Mouse (Mus musculus) limb, embryonic 12.5 days (tissue): ENCODE data around the gene Hsd17b2. TPM values are rescaled to one million over a fixed set of nuclear protein-coding genes. Genes with fewer than 3 reads are reported as not detected.

Source experiments
- ATAC-seq: fragments of 200-750 bp; cut with Nextera tagmentation; 2 replicates; pipeline ENCODE4 v1.8.0; 2017; ENCODE audit warnings: low read depth, moderate TSS enrichment; ENCODE audit not compliant: insufficient number of reproducible peaks, insufficient read depth, low FRiP score, low TSS enrichment
- H3K27ac ChIP-seq: fragments of 300-500 bp; sonication (generic); 2 replicates; pipeline ENCODE4 v1.5.1; 2016; ENCODE audit warnings: mild to moderate bottlenecking, moderate library complexity
- H3K27me3 ChIP-seq: fragments of 300-500 bp; sonication (generic); 2 replicates; pipeline ENCODE4 v1.6.1; 2016; ENCODE audit warnings: mild to moderate bottlenecking, moderate library complexity
- H3K36me3 ChIP-seq: fragments of 300-500 bp; sonication (generic); 2 replicates; pipeline ENCODE4 v1.6.1; 2016; ENCODE audit warnings: mild to moderate bottlenecking, moderate library complexity
- H3K4me1 ChIP-seq: fragments of 300-500 bp; sonication (generic); replicated peaks from 2 replicates; pipeline ENCODE4 v1.6.1; 2016
- H3K4me2 ChIP-seq: fragments of 300-500 bp; sonication (generic); 2 replicates; pipeline ENCODE4 v1.6.1; 2016; ENCODE audit warnings: mild to moderate bottlenecking, moderate library complexity
- H3K4me3 ChIP-seq: fragments of 300-500 bp; sonication (generic); replicated peaks from 2 replicates; pipeline ENCODE4 v1.5.1; 2016; ENCODE audit warnings: mild to moderate bottlenecking
- H3K9ac ChIP-seq: fragments of 300-500 bp; sonication (generic); replicated peaks from 2 replicates; pipeline ENCODE4 v1.6.1; 2016; ENCODE audit warnings: mild to moderate bottlenecking, moderate library complexity
- H3K9me3 ChIP-seq: fragments of 300-500 bp; sonication (generic); 2 replicates; pipeline ENCODE4 v1.6.1; 2016; ENCODE audit warnings: mild to moderate bottlenecking, moderate library complexity
- WGBS: fragments of 180-500 bp; shearing (Covaris S2); methylation state at CpG from one replicate; pipeline ENCODE4 v1.1.7; 2016; 5-methylcytosine and 5-hydroxymethylcytosine counted together
- polyA plus RNA-seq: library from polyadenylated mRNA; unstranded; fragments of >200 nt; fragmentation: Nextera tagmentation; extraction: Ambion mirVana; gene quantifications from 2 replicates; pipeline ENCODE4 v1.2.1, GENCODE M21; 2016

The Hsd17b2 gene
- polyA plus RNA-seq, 1 experiment from 2014 or later = not detected

GRCm38 (mm10) chr8:117772126-117772525, 70.4 kb downstream of the Hsd17b2 start:
- Histone ChIP-seq H3K4me1 (no peaks in the 10 kb centered on the region), H3K27me3 (no peaks in the 10 kb centered on the region; the same call in none of the 2 replicates), H3K9me3 (no peaks in the 10 kb centered on the region), H3K4me2 (no peak overlapping the region), H3K36me3 (no peaks in the 10 kb centered on the region), H3K4me3 (no peak overlapping the region), H3K9ac (no peak overlapping the region), H3K27ac (no peak overlapping the region)
- ATAC-seq = no peak
- WGBS = 59% methylated on average over 2 of the region's 2 CpGs

DNA sequence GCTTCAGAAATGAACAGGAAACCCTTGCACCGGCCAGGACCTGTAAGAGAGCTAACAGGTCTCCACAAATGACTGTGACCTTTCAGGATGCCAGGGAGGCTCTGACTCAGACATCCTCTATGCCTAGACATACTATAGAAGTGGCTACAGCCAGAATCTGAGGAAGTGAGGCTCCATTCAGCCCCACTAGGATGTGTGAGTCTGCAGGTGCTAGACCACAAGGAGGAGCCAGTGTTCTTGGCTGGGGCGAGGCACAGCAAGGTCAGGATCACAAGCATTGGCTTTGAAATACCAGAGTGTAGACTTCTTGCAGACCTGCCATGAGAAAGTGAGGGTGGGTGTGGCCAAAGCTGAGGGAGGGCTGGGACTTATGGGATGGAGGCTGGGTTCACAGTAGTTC, 70.9 kb downstream of the Hsd17b2 start:
- ATAC-seq = no peak
- 53% methylated on average over 2 of the region's 2 CpGs for WGBS
- Histone ChIP-seq H3K36me3 (no peaks in the 10 kb centered on the region), H3K4me2 (no peak overlapping the region), H3K9ac (no peak overlapping the region), H3K4me3 (no peak overlapping the region), H3K27ac (no peak overlapping the region), H3K9me3 (no peaks in the 10 kb centered on the region), H3K27me3 (no peaks in the 10 kb centered on the region; the same call in none of the 2 replicates), H3K4me1 (no peaks in the 10 kb centered on the region)

DNA sequence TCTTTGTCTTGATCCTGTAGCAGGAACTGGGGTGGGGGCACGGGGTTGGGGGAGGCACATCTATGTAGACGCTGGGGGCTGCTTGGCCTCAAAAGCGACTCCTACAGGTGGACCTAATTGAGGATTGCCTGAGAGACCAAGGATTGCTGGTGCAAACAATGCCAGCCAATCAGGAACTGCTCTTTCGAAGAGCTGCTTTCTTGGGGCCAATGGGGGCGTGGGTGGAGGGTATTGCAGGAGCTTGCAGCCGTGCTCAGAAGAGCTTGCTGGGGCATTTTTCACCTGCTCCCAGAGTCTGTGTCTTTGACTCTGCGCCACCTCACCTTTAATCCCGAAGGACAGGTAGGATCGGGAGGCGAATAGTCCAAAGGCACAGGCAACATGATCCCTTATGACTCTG, 73.9 kb downstream of the Hsd17b2 start:
- H3K4me1 ChIP-seq = no peaks in the 10 kb centered on the region
- H3K9ac ChIP-seq = no peak overlapping the region
- 43% methylated on average over 10 of the region's 10 CpGs for WGBS
- H3K27ac ChIP-seq = no peak overlapping the region
- H3K27me3 ChIP-seq = no peaks in the 10 kb centered on the region; the same call in 1 of the 2 replicates
- no peaks in the 10 kb centered on the region for H3K9me3 ChIP-seq
- ATAC-seq = no peak
- H3K4me3 ChIP-seq = no peak overlapping the region
- H3K4me2 ChIP-seq = no peak overlapping the region
- H3K36me3 ChIP-seq = no peaks in the 10 kb centered on the region

DNA sequence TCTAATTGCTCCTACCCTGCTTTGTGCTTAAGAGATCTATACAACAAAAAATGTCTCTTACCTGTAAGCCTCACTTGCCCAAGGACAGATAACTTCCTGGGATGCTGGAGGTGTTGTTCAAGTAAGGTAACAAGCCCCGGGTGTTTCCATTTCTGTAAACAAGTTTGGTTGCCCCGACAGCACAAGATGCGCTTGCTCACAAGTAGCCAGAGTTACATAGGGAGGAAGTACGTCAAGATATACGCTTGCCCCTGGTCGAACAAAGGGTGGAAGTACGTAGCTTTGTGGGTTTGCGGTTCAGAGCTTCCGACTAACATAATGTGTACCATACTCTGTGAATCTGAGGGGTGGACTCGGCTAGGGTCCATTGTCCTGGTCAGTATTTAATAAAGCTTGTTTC, 74.4 kb downstream of the Hsd17b2 start:
- ATAC-seq = no peak
- Histone ChIP-seq H3K4me2 (no peak overlapping the region), H3K4me1 (no peaks in the 10 kb centered on the region), H3K9me3 (no peaks in the 10 kb centered on the region), H3K36me3 (no peaks in the 10 kb centered on the region), H3K4me3 (no peak overlapping the region), H3K27me3 (no peaks in the 10 kb centered on the region; the same call in 1 of the 2 replicates), H3K9ac (no peak overlapping the region), H3K27ac (no peak overlapping the region)
- WGBS = 86% methylated on average over 10 of the region's 10 CpGs

GRCm38 (mm10) chr8:117778531-117779322, 77.0 kb downstream of the Hsd17b2 start:
- Histone ChIP-seq H3K9me3 (no peaks in the 10 kb centered on the region), H3K4me3 (no peak overlapping the region), H3K4me2 (no peak overlapping the region), H3K27ac (no peak overlapping the region), H3K27me3 (no peaks in the 10 kb centered on the region; the same call in 1 of the 2 replicates), H3K36me3 (no peaks in the 10 kb centered on the region), H3K9ac (no peak overlapping the region), H3K4me1 (0 out of 2 replicates have a peak, but pooled peaks cover 4% of the 10 kb centered on the region)
- ATAC-seq = no peak
- 69% methylated on average over 11 of the region's 11 CpGs for WGBS

DNA sequence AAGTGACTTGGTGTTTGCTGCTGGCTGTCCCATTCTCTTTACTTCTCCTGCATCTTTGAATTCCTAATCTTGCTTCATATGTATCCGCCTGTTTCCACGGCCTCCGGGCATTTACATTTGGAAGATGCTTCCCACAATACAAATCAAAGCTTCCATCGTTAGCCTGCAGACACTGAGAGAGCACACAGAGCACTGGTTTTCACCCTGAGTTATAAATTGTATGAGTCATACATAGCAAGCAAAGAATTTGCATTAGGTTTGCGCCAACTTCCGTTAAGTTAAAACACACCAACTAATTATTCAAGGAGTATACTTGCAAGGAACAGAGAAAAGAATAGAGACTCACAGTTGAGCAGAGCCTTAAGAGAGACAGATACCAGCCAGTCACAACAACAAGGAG, 77.6 kb downstream of the Hsd17b2 start:
- Histone ChIP-seq H3K4me3 (no peak overlapping the region), H3K9me3 (no peaks in the 10 kb centered on the region), H3K36me3 (no peaks in the 10 kb centered on the region), H3K4me1 (0 out of 2 replicates have a peak, but pooled peaks cover 4% of the 10 kb centered on the region), H3K4me2 (no peak overlapping the region), H3K27ac (no peak overlapping the region), H3K9ac (no peak overlapping the region), H3K27me3 (no peaks in the 10 kb centered on the region; the same call in 1 of the 2 replicates)
- WGBS = 87% methylated on average over 6 of the region's 6 CpGs
- no peak for ATAC-seq

DNA sequence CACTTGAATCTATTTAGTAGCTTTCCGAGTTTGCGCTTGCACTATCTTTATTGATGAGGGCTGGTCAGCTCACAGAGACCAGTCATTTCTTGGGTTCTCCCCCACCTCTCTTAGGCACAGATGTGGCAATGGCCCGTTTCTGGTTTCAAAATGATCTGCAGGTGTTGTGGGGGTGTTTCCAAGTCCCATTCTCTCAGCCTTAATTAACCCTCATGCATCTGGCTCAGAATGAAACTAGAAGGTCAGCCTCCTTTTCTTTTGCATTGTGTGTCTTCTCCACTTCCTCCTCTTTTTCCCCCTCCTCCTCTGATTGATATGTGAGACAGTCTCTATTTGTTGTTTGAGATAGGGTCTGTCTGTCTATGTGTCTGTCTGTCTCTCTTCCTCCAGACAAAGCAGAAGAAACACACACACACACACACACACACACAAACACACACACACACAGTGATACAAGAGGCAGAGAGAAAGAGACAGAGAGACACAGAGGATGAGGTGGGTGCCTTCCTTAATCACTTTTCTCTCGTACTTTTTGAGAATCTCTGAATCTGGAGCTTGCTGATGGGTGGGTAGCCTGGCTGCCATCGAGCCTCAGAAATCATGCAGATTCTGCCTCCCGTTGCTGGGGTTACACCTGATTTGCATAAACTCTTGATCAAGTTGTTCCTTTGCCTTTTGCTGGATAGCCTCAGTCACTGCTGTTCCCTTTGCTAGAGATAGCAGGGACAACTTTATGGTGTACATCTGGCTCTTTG, 79.8 kb downstream of the Hsd17b2 start:
- Histone ChIP-seq H3K36me3 (no peaks in the 10 kb centered on the region), H3K4me2 (no peak overlapping the region), H3K9me3 (peaks cover under 1% of the 10 kb centered on the region; the same call in 1 of the 2 replicates), H3K4me1 (0 out of 2 replicates have a peak, but pooled peaks cover 4% of the 10 kb centered on the region), H3K9ac (no peak overlapping the region), H3K4me3 (no peak overlapping the region), H3K27ac (no peak overlapping the region), H3K27me3 (no peaks in the 10 kb centered on the region)
- ATAC-seq = no peak
- 56% methylated on average over 6 of the region's 6 CpGs for WGBS

- no peak for ATAC-seq
- 0 out of 2 replicates have a peak, but pooled peaks cover 4% of the 10 kb centered on the region for H3K4me1 ChIP-seq
- no peak overlapping the region for H3K9ac ChIP-seq
- H3K4me3 ChIP-seq = no peak overlapping the region
- no peak overlapping the region for H3K4me2 ChIP-seq
- H3K27ac ChIP-seq = no peak overlapping the region
- WGBS = 94% methylated on average over 7 of the region's 7 CpGs
- H3K36me3 ChIP-seq = peaks cover 13% of the 10 kb centered on the region; the same call in 1 of the 2 replicates
- no peaks in the 10 kb centered on the region for H3K27me3 ChIP-seq
- peaks cover 11% of the 10 kb centered on the region for H3K9me3 ChIP-seq
These were observed 81.3 kb downstream of the Hsd17b2 start for GRCm38 (mm10) chr8:117783021-117783420.

- no peaks in the 10 kb centered on the region for H3K27me3 ChIP-seq
- no peak overlapping the region for H3K4me2 ChIP-seq
- H3K9me3 ChIP-seq = peaks cover 11% of the 10 kb centered on the region
- ATAC-seq = no peak
- 89% methylated on average over 3 of the region's 3 CpGs for whole genome bisulfite sequencing
- no peak overlapping the region for H3K9ac ChIP-seq
- H3K4me3 ChIP-seq = no peak overlapping the region
- peaks cover 47% of the 10 kb centered on the region for H3K36me3 ChIP-seq
- H3K27ac ChIP-seq = no peak overlapping the region
- H3K4me1 ChIP-seq = 0 out of 2 replicates have a peak, but pooled peaks cover 1% of the 10 kb centered on the region
These were observed 84.7 kb downstream of the Hsd17b2 start for GRCm38 (mm10) chr8:117786428-117786827.

DNA sequence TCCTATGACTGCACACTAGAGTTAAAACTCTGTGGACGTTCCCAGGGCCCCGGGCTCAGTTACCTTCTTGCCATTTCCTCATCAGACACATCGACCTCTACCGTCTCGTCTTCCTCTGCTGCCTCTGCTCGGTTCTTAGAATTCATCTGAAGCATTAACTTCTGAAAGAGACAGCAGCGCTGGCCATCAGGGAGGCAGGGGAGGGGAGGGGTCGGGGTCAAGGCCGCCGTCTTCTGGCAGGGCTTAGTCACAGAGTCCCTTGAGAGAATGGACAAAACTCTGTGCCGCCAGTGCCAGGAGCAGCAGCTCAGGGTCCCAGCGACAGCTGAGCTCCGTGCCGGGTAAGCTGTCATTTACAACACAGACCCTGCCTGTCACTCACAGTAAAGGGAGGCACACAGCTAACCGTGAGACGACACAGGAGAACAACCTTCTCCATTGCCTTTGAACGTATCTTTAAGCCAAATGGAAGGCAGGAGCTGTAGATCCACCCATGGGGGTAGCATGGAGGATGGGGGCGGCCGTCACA, 91.0 kb downstream of the Hsd17b2 start:
- Histone ChIP-seq H3K4me1 (peaks cover 16% of the 10 kb centered on the region), H3K36me3 (peaks cover 99% of the 10 kb centered on the region), H3K4me2 (no peak overlapping the region), H3K9ac (no peak overlapping the region), H3K27me3 (no peaks in the 10 kb centered on the region), H3K4me3 (no peak overlapping the region), H3K27ac (no peak overlapping the region), H3K9me3 (no peaks in the 10 kb centered on the region)
- WGBS = 87% methylated on average over 19 of the region's 19 CpGs
- ATAC-seq = no peak

GRCm38 (mm10) chr8:117794581-117794980, 92.9 kb downstream of the Hsd17b2 start:
- WGBS = 84% methylated on average over 10 of the region's 10 CpGs
- ATAC-seq = no peak

More at GRCm38 (mm10) chr8:117794581-117794980, 92.9 kb downstream of the Hsd17b2 start:
- Histone ChIP-seq H3K4me1 (peaks cover 18% of the 10 kb centered on the region), H3K4me3 (no peak overlapping the region), H3K36me3 (peaks cover 99% of the 10 kb centered on the region), H3K9me3 (no peaks in the 10 kb centered on the region), H3K4me2 (no peak overlapping the region), H3K27me3 (no peaks in the 10 kb centered on the region), H3K9ac (no peak overlapping the region), H3K27ac (no peak overlapping the region)
